Mouse (Mus musculus) cerebellum, adult 9-11 months (tissue): ENCODE measurements around the gene Camta1.

Source experiments
- DNase-seq: peaks from one replicate; pipeline ENCODE4 v3.0.0; 2022

Gene Camta1

GRCm38 (mm10) chr4:151306311-151306765, 555.3 kb downstream of the Camta1 start:
- peak; percentile 77 for DNase-seq

DNA sequence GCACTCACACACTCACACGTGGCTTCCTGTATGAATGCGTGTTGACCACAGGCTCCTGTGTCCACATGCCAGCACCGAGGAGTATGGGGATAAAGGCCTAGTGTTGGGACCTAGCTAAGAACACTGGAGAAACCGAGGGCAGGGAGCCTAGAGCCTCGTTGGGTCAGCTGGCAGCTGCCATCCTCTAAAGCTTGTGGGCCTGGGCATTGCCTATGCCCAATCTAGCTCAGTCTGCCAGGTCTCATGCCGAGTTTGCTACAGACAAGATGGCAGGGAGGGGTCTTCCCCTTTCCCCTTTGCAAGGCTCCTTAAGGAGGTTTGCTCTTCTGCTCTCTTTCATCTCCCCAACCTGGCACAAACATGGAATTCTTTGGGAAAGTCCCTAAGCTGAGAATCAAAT, 555.9 kb downstream of the Camta1 start:
- peak; percentile 54 for DNase-seq

- DNase-seq, result no peak
Measured at GRCm38 (mm10) chr4:151303931-151304330, 557.7 kb downstream of the Camta1 start.

DNA sequence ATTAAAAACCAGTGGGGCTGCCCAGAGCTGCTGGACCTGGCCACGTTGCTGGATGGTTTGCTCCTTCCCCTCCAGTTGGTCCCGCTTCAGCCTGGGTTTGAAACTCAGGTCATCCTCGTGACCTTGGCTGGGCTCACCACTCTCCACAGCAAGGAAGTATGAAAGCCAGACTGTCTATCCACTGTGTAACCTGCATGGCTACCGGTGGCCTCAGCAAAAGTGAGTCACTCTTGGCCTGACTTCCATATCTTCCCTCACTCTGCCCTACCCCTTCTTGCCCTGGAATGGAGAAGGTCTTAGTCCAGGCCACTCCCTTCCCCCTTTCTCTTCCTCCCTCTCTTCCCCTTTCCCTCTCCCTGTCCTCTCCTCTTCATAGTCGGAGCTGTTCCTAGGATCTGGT, 558.2 kb downstream of the Camta1 start:
- no peak for DNase-seq

DNA sequence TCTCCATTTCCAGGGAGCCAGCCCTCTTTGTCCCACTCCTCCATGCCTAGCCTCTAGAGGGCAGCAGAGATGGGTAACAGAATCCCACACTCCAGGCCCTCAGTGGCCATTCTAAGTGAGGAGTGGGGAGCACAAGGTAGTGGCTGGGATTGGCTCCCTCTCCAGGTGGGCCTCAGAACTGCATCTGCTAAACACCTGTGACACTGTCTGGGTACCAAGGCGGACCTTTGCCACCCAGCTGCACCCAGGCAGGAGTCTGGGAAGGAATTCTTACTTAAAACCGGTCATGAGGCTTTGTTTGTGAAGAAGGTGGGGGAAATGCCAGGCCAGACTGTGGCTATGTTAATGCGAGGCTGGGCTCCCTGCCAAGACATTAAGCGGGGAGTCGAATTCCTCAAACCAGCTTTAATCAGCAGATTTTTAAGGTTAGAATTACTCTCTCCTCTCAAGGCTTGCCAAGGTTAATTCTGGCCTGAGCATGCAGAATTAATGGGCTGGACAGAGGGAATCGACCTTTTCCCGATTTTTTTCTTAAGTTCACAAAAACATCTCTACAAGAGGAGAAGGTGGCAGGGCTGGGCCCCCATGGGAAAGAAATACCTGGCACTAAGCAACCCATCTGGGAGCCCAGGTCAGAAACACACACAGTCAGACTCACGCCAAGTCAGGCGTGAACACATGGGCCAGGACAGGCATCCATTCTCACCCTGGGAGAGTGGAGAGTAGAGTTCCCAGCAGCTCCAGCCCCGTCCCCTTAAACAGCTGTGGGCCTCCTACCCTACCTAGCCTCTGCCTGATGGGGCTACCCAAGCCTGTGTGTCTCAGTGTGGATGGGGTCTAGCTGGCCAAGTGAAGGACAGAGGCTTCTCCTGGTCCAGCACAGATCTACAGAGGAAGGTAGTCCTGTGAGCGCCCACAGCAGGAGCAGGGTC, 559.2 kb downstream of the Camta1 start:
- DNase-seq, result peak; percentile 62

DNA sequence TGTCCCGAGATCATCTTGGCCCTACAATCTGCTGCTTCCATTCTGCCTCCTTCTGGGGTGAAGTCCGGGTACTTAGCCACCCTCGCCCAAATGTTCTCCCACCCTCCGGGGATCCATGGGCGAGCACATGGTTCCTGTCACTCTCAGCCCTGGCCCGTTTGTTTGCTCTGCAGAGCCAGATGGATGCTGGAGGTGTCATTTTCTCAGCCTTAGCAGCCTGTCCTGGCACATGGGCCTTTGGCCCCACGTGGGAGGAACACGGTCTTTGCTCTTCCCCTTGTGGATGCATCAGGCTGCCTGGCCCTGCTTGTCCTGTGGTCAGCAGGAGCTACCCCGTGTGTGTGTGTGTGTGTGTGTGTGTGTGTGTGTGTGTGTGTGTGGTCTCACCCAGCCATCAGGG, 560.3 kb downstream of the Camta1 start:
- no peak for DNase-seq

- no peak for DNase-seq
Measured at GRCm38 (mm10) chr4:151300706-151301105, 561.0 kb downstream of the Camta1 start.

DNA sequence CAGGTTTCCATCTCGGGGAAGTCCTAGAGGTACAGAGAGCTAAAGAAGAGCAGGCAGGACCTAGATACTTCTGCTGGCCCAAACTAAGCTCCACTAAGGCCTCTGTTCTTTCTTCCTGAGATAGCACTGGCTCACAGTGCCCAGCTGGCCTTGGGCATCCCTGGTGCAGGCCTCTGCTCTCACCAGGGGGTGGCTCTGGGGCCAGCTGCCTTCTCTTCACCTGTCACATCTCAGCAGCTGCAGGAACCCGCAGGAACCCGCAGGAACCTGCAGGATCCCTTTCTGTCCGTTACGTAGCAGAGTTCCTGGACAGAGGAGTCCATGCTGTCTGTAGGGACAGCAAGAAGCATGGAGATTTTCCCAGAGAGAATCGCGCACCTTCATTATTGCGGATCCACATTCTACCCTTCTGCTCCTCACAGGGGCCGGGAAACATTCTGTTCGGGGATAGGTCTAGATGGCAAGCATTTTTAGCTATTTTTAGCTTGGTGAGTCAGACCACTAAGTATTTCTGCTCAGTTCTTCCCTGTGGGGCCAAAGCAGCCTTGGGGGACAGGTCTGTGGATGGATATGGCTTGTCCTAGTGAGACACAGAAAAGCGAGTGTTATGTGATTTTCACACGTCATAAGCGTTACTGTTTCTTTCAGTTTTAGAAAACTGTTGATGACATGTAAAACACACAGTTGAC, 566.0 kb downstream of the Camta1 start:
- no peak for DNase-seq

DNA sequence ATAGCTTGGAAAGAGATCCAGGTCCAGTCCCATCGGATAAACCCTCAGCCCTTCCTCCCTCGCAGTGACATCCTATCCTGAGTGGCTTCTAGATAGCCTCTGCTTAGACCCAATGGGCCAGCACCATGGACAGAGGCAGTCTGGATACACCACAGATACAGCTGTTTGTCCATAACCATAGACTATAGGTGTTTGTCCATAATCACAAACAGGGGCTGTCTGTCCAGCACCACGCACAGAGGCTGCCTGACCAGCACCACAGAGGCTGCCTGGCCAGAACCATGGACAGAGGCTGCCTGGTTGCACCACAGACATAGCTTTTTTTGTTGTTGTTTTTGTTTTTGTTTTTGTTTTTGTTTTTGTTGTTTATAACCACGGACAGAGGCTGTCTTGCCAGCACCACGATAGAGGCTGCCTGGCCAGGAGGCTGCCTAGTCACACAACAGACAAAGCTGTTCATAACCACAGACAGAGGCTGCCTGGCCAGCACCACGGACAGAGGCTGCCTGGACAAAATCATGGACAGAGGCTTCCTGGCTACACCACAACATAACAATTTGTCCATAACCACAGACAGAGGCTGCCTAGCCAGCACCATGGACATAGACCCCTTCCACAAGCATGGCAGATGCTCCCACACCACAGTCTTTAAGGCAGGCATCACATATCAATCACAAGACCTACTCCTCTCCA, 572.6 kb downstream of the Camta1 start:
- DNase-seq, result no peak

DNA sequence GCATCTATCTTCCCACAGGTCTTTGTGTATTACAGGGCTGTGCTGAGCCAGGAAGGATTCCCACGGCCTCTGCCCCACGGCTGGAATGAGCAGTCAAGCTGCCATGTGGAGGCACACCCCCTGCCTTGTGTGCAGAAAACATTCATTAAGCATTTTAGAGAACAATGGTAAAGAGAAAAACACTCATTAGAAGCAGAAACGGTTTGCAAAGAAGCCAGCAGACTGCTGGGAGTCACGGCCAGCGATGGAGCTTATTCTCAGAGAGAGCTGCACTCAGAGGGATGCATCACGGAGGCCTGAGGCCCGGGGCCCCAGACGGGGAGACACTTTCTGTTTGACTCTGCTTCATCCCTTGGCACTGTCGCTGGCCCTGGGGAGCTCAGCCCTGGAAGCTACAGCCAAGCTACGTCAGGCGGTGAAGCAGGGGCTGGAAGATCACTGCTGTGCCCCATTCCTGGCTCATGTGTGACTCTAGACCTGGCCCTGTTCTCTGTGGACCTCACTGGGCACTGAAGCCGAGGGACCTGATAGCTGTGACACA, 575.7 kb downstream of the Camta1 start:
- DNase-seq, result no peak

GRCm38 (mm10) chr4:151285432-151285831, 576.2 kb downstream of the Camta1 start:
- DNase-seq, result no peak

DNA sequence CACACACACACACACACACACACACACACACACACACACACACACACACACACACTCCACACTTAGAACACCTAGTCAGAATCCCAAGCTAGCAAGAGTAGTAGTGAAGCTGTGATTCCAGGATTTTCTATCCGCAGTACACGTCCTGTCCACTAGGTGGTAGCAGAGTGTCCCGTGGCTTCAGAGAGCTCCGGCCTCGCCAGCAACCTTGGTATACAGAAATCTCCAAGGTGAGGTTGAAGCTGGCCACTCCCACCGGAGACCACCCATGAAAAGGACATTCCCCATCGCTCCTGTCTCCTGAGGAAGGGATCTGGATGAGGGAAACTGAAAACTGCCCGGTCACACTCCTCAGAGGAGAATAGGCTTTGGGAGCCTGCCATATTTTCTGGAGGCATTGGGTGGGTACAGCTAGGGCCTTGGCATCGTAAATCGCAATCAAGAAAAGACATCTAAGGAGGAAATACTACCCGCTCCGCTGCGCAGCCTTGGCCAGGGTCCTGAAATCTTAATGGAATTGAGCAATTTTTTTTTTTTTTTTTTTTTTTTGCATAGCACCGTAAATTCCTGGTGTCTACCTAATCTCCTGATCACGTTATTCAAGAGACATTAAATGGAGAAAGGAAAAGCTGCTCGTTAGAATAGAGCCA, 578.5 kb downstream of the Camta1 start:
- peak; percentile 75 for DNase-seq

DNA sequence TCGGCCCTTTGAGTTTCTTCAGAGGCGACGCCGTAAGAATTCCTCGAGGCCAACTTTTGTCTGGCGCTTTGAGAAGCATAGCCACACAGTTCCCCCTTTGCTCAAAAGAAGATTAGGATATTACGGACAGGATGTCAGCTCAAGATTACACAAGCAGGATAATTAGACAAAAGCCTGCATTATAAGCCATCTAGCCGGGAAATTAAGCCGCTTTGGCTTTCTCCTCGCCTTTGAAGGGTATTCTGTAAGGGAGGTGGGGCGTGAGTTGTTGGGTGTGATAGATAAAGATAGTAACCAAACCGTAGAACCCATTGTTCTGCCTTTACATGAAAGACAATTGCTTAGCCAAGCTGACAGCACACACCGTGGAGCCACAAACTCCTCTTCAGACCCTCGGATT, 579.6 kb downstream of the Camta1 start:
- DNase-seq, result no peak

DNA sequence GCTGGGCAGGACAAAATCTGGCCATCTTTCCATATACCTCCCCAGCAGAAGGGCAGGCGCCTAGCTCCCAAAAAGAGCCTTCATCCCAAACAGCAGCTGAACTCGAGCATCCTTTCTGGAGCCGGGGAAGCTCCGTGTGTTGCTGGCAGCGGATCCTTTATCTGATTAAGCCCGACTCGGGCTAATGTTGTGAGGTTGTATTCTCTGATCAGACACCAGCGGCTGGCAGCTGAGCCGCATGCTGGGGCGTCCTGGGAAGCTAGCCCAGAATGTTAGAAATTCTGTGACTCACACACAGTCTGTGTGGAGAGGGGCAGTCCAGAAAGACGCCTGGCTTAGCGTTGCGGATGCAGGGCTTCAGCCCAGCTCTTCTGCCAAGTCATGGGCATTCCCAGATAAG, 586.4 kb downstream of the Camta1 start:
- DNase-seq, result peak; percentile 54

- no peak for DNase-seq
Measured at GRCm38 (mm10) chr4:151263786-151264414, 597.8 kb downstream of the Camta1 start.

GRCm38 (mm10) chr4:151263052-151263451, 598.6 kb downstream of the Camta1 start:
- peak; percentile 35 for DNase-seq

GRCm38 (mm10) chr4:151256622-151257021, 605.1 kb downstream of the Camta1 start:
- no peak for DNase-seq

GRCm38 (mm10) chr4:151250824-151251223, 610.9 kb downstream of the Camta1 start:
- DNase-seq, result no peak

- no peak for DNase-seq
Measured at GRCm38 (mm10) chr4:151245068-151245797, 616.4 kb downstream of the Camta1 start.

DNA sequence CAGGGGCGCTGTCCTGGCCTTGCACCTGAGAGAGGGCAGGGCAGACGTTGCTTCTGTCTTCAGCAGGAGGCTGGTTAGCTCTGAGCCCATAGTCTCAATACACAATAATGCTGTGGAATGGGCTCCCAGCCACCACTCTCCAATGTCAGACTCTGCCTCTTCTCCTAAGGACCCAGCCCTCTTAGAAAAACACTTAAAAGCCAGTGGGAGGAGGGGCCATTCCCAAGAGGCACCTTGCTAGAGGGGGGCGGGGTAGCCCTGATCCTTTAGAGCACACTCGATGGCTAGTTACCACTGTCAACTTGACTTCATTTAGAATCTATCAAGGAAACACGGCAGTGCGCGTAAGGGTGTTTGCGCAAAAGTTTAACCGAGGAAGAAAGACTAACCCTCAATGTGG, 618.2 kb downstream of the Camta1 start:
- DNase-seq, result no peak

DNA sequence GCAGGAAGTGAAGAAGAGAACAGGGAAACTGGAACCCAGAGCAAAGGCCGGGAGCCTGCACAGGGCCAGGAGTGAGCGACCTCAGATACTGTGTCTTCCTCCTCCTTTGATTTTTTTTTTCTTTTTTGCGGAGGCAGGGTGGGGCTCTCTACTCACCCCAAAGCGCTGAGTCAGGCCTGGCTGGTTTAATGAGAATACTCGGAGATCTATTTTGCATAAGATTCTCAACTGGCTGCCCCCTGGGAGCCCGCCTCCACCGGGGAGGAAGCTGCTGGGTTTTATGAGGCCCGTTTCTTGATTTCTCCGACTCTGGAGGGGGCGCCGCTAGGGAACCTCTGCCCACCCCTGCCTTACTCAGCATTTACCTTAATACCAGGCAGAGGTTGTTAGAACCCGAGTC, 618.9 kb downstream of the Camta1 start:
- no peak for DNase-seq
